Mouse (Mus musculus) urinary bladder, postnatal 10 days (tissue): ENCODE data around the gene Rtel1.
A peak's percentile ranks its signal among the peaks of the same experiment; 100 is the strongest.

Source experiments
- DNase-seq: peaks from one replicate; pipeline ENCODE4 v3.0.0; 2022; ENCODE audit warnings: low spot score

Rtel1 gene

DNA sequence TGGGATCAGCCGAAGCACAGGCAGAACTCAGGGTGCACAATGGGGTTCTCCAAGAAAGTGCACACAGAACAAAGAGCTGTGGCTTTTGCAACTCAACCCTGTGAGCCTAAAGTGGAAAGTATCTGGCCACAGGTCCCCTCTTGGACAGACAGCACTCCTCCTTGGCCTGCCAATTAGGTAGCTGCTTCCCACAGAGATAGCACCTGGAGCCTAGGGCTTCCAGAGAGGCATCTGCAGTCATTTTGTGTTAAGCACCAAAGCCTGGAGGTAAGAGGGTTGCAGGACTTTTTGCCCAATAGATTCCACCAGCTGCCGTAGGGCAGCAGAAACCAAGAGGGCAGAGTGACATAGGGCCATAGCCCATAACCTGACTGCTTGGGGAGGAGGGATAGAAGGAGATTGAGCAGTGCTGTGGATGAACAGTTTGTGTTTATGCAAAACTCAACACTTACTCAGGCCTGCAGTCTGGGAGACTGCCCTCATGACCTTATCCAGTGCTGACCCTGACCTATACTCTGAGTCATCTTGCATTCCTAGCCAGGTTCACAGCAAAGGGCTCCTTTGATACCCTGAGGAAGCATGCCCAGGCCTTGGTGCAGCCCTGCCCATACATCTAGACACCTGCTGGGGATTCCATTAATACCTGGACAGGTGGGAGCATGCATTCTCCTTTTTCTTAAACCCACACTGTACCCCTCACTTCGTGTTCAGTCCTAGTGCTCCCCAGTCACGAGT lies 70.8 kb downstream of the Rtel1 start:
- no peak for DNase-seq

DNA sequence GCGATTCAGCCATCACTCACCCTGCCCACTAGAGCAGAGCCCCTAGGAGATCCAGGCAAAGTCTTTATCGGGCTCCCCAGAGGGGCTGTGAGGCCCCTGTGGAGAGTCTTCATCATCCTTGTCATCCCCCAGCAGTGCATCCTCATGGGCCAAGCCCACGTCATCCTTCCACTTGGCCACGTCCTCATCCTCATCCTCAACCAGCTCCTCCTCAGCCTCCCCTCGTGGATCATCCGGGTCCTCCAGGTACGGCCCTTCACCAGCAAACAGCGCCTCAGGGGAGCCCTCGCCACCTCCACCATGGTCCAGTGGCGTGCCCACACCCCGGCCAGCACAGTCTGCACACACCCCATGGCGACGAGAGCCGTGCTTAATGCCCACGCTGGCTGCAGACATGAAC lies 71.5 kb downstream of the Rtel1 start:
- DNase-seq: no peak

DNA sequence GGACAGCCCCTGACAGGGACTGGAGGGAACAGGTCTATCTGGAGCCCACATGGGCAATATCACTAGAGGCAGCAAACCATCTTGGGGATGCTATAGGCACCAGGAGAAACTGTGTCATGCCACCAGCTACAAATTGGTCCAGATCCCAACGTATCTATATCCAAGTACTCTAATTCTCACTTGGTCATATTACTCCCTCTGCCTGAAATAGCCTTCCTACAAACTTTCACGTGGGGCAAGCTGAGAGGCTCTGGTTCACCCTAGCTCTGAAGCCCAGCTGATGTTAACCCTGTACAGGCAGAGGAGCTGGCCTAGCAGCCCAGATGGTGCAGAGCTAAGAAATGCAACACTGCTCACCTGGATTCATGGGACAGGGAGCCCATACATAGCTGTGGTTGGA lies 72.0 kb downstream of the Rtel1 start:
- DNase-seq: no peak

DNA sequence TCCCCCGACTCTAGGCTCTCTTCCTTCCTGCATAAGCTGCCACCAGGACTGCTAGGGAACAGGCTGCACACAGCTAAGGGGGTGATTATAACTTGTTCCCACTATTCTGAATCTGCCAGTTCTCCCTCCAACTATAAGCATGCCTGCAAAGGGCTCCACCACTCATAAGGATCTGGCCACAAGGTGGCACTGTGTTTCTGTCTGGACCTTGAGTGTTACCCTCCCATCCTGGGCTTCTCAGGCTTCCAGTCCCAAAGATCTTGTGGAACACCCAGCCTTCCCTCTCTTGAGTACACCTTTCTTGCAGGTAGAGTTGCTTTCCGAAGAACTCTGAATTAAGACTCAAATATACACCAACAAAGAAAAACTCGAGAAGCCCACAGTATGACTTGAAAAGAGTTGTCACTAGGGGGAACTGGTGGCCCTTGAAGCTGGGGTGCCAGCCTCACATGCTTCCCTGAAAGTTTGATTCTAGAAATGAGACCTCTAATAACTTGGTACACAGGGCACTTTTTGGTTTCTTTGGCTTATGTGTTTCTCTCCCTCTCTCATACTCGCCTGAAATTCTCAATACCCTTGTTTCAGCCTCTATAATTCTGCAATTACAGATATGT lies 73.2 kb downstream of the Rtel1 start:
- peak; percentile 66 for DNase-seq

DNA sequence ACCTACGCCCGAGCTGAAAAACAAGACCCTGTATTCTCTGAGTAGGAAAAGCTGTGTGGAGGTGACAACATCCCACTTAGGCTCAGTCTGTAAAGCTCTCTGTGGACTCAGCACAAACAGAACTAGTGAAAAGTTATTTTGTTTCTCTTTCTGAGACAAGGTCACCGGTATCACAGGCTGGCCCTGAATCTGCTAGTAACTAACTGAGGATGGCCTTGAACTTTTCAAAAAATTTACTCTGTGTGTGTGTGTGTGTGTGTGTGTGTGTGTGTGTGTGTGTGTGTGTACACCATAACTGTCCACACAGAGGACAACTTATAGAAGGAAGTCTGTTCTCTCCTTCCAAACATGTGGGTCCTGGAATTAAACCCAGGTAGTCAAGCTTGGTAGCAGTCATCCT lies 74.5 kb downstream of the Rtel1 start:
- DNase-seq: no peak

DNA sequence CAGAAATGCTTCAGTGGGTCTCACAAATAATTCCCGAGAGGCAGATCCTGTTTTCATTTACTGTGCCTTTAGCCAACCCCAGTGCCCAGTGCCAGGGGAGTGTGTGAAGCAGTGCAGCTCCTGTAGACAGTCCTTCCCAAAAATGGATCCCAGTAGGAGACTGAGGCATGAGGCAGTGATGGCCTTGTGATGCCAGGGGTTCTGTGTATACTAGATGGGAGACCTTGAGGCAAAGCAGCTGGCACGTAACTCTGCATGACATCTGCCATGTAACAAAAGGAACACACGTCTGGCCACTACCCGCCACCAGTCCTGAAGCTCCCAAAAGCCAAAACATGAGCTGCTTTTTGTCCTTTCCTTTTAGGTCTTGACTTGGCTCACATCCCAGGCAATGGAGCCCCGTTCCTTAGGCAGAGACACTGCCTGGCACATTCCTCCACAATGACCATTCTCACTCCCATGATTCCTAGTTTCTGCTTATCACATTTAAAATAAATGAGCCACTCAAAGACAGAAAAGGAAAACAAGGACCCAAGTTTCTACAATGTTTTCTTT lies 77.7 kb downstream of the Rtel1 start:
- DNase-seq: no peak

DNA sequence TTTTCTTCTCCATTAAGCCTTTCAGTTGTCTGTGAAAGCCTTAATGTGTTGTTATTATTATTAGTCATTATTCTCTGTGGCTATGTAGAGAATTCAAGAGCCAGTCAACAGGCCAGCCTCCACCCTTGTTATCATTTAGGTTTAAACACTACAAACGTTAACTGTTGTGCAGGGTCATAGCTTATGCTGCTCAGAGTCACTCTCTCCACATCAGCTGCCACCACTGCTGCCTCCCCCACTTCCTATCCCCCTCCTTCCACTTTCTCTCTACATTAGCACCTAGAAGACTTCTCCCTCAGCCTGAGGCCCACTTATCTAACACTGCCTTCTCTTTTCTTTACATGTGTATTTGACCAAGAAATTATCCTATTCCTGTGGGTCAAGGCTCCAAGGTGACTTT lies 82.0 kb downstream of the Rtel1 start:
- no peak for DNase-seq

DNA sequence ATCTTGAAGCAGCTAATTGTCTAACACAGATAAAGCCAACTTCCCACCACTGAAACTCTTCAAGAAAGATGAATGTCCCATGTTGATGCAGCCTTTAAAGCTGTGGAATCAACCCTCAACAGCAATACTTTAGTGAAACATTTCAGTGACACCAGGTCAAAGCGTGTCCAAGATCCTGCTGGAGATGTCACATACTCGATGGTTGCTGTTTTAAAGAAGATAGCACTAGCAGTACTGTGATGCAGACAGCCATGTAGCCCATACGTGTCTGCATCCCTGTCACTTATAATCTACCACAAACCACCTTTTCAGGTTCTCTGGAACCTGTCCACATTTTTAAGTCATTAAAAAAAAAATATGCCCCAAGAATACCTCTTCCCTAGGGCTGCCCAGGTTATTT lies 84.2 kb downstream of the Rtel1 start:
- DNase-seq: no peak
